Mouse (Mus musculus): ENCODE results near the gene Nadk2.
A peak's percentile ranks its signal among the peaks of the same experiment; 100 is the strongest.

The Nadk2 gene

DNA sequence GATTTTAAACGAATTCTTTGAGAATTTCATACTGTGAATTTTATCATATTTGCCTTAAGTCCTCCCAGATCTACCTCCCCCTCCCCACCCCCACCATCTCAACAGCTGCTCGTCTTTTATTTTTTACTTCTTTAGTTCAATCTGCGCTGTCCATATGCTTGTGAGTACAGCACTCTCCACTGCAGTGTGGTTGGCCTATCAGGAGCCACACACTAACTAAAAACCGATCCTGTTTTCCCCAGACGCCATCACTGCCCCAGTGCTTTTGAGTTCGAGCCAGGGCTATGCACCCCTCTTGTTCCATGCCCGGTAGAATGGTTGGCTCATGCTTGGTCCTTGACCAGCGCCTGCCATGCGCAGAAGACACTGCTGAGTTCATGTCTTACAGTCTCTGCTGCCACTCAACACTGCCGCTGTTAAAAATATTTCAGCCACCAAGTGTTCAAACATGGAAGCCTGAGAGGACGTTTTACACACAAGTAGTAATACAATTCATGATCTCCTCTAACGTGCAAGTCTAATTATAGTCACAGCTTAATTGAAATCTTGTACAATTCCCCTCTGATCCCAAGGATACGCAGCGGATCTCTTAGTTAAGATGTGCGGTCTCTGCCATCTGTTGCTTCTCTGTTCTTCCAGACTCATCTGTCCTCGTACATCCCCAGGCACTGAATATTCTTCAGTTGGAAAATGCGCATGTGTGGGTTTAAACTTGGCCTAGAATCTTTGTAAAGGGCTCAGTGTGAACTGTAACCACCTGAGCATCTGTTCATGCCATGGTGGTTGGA lies 17.0 kb downstream of the Nadk2 start:
- no peak for DNase-seq (ENCODE audit: low spot score in 2 of 2)

DNA sequence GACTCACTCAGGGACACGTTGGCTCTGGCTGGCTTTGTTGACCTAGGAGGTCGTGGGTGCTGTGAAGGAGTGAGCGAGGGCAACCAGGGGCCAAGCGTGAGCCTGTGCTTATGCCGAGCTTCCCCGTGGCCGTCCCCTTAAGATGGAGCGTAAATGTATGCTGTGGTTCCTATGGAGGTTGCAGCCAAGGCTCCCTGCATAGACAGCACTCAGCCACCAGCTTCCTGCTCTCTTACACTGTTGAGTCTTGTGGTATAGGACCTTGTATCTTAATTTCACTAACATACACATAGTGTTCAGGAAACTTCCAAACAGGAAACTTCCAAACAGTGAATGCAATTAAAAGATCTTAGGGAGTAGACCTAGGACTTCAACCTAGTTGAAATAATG lies 17.6 kb downstream of the Nadk2 start:
- no peak for DNase-seq (ENCODE audit: low spot score in 2 of 2)

DNA sequence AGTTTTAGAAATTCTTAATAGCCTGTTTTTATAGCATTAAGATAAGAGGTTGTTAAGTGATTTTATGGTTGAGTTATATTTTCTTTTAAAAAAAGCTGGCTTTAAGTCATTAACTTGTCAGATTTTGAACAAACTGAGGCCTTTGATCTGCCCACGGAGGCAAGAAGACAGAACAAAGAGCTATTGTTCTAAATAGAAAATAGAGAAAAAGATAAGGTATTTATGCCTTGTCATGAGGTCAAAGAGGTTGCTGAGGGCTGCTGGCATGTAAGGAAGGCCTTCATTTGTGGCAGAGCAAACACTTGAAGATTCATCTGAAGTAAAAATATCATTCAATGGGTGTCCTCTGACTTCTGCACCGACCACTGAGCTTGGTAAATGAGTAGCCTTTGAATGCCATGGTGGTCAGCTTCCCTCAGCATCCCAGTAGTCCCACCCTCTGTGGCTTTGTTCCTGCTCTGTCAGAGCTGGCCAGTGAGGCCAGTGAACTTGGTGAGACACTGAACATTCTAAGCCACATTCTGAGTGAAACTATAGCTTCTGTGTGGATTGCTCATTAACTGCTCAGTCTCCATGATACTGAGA lies 18.2 kb downstream of the Nadk2 start:
- no peak for DNase-seq (ENCODE audit: low spot score in 2 of 2)

DNA sequence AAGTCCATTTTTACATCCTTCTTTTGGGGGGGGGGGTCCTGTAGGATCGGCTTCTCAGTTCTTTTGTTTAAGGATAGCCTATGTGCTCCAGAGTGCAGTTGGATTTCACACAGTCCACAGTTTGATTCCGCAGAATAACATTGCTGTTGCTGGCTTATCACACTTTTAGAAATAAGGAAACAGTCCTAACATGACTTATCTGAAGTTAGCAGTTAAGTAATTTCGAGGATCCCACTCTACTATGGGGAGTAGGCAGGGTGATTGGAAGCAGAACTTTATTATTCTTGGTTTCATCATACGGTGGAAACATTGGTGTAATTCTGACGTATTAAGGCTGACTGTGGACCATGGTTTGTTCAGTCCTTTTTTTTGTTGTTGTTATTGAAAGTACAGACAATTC lies 19.6 kb downstream of the Nadk2 start:
- no peak for DNase-seq (ENCODE audit: low spot score in 2 of 2)

DNA sequence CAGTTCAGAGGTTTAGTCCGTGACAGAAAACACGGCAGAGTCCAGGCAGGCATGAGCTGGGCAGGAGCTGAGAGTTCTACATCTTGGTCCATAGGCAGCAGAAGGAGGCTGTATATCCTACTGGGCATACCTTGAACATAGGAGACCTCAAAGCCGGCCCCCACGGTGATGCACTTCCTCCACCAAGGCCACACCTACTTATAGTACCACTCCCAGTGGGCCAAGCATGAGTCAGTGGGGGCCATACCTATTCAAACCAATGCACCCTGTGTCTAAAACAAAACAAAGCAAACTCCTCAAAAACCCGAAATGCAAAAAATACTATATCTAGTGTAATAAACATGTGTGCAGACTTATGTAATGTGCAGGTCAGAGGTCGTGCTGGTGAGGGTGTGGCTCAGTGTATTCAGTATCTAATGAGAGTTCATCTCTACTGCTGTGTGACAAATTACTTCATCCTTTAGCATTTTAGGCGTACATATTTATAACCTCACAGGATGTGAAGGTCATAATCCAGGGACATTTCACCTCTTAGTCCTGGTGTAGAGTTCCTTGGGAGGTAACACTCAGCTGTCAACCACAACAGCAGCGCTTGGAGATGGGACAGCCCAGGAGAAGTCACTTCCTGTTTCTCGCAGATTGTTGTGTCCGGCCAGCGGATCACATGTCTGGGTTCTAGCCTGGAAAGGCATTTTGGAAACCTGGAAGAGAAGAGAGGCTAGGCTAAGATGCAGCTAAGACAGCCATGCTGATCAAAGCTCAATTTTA lies 22.7 kb downstream of the Nadk2 start:
- no peak for DNase-seq (ENCODE audit: low spot score in 2 of 2)

DNA sequence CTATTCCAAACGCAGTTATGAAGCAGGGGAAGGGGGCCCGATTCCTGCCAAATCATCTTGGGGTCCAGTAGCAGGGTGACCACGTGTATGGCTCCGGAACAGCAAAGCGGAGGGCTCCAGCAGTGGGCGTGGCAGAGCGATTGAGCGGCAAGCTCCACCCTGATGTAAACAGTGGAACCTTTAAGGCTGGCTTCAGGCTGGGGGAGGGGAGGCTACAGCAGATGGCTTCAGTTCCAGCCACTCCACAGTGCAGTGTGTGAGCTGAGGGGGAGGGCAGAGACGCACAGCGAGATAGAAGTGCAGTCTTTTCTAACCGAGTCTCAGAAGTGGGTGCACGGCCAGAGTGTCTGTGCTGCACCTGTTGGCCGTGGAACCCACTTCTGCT lies 23.3 kb downstream of the Nadk2 start:
- no peak for DNase-seq (ENCODE audit: low spot score in 2 of 2)

DNA sequence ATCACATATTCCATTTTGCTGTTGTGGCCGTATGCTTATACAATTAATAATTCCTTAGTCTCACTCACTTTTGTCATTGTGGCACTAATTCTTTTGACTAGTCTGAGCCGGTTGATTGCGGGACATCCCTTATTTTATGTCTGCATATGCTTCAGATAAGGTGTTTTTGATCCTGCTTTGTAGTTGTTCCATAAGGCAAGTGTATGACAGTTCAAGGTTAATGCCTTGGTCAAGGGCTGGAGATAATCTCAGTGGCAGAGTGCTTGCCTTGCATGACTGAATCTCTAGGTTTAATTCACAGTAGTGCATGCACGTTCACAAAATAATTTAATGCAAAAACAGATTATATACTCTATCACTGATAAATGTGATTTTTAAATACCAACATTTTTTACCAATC lies 25.8 kb downstream of the Nadk2 start:
- DNase-seq (ENCODE audit: low spot score in 2 of 2): no peak

DNA sequence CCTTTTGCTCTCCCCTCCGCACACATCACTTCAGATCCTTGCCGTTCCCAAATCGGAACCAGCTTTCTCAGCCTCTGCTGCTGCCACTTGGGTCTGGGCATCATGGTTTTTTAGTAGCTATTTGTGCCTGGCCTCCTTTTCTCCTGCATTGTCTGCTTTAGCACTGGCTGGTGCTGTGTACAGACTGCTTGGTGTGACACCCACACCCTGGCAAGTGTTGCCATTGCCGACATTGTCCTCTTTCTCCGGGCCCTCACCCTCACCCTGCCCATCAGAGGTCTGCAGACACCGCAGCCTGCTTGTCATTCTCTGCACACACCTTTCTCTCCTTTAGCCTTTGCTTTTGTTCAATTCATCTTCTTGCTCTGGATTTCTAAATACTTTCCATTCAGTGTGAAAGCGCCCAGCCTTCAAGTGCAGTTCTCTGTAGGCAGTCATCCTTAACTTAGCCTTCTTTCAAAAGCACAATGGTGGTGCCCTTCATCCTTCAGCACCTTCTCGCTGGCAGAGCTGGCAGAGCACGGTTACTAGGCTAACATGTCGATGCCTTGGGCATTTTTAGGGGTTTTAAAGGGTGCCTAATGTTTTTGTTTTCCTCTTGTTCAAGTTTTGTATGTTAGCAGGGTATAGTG lies 29.5 kb downstream of the Nadk2 start:
- DNase-seq (ENCODE audit: low spot score in 2 of 2): no peak

DNA sequence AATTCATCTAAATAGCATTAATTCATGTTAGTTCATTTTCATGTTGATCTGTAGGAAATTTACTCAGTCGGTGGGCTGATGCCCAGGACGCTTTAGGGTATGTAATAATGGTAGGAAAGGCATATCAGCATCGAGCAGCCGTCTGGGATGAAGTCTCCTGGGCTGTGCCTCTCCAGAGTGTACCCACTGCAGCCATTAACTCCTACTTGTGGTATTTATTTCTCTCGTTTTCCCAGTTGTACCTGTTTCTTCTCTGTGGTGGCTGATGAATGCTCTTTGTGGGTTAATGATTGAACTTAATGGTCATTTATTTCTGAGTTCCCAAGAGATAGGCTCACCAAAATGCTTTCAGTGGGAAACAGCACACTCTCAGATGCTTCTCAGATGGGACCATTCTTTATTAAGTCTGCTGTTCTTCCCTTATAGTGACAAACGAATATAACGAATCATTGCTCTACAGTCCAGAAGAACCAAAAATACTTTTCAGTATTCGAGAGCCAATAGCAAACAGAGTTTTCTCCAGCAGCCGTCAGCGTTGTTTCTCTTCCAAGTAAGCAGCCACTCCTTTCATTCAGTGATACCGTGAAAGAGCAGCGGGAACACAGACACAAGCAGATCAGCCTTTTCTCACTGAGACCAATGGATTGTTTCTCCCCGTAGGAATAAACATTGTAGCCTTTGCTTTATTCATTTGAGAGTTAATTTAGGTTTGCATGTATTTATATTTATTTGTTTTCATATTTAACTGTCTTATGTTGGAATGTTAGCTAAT lies 35.4 kb downstream of the Nadk2 start:
- no peak for DNase-seq (ENCODE audit: low spot score in 2 of 2)

DNA sequence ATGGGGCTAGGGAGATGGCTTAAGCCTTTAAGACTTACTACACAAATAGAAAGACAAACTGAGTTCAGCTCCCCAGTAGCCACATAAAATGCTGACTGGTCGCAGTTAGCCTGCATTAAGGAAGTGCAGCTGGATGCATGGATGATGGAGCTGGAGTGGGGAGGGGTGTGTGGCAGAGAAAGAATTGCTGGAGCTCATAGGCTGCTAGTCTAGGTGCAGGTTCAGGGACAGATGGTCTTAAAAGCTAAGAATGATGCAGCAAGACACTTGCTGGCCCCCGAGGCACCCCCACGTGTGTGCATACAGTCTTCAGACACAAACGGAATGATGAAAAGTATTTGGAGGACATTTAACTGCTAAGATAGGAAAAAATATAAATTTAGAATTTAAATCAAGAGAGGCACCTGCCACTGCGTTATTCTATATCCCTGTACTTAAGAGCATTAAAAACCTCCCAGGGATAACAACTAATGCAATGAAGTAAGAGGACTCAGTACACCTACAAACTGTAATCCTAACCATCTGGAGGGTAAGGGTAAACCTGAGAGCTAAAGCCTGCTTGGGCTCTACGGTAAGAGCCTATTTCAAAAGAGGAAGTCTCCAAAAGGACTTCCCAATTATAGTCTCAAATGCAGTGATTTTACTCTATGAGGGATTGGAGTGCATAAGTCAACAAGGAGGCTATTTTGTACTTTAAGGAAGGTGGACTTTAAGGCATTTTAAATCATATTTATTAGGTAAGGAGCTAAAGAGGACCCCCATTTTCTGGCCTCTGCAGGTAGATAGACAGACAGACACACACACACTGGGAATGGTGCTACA lies 39.7 kb downstream of the Nadk2 start:
- no peak for DNase-seq (ENCODE audit: low spot score in 2 of 2)

DNA sequence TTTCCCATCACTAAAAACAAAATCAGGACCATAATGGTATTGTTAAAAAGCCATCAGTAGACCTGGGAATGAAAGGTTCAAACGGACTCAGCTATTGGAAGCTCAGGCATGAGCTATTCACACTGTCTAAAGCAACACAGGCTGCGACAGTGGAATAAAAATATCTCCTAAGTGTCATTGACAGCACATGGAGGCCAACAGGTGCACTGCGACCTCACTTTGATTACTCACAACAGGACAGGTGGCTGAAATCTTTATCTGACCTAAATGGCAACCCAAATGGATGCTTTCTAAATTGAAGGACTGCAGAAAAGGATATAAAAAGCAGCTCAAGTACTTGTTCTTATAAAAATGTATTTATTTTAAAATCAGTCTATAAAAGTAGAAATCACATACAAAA lies 40.6 kb downstream of the Nadk2 start:
- DNase-seq (ENCODE audit: low spot score in 2 of 2): no peak

DNA sequence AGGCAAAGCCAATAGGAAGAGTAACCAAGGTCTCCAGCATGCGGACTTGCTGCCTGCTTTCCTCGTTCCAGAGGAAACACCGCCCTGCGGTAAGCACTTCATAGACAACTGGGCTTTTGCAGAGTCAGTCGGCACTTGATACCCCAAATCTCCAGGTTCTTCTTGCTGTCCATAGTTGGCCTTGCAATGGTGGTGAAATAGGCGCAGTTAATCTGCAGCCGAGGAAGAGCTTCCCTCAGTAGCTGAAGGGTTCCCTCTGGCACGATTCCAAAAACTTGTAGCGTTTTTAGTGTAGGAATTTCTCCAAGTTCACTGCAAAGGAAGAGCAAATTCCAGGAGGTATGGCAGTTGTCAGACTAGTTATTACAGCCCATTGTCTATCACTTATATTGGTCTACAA lies 42.5 kb downstream of the Nadk2 start:
- no peak for DNase-seq (ENCODE audit: low spot score in 2 of 2)

DNA sequence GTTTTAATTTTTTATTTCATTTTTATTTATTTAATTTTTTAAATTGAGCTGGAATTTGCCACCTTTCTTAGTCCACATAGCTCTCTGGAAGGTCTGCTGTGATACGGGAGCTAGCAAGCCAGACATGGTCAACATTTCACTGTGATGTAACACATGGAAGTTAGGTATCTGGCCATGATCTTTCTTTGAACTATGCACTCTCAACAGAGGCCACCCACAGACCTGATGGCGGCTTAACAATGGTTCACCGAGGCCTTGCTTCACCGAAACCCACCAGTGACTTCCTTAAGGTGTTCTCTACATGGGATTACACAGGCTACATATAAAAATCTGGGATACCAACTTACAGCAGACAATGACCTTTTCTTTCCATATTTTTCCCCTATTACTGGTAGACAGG lies 43.1 kb downstream of the Nadk2 start:
- no peak for DNase-seq (ENCODE audit: low spot score in 2 of 2)

DNA sequence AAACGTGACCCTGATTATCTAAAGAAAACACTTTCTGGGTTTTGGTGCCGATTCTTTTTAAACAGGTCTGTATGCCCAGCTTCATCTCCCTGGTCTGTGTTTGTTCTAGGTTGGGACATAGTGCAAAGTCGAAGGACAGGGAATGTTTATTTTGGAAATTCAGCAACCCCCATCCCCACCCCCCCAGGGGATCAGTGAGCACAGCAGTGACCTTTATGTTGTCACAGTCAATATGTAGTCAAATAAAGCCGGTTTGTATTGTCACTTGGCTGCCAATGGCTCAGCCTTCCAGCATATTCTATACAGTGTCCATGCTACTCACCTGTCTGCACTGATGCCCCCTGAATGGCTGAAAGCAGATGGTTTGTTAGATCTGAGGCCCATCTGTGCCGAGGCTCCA lies 43.5 kb downstream of the Nadk2 start:
- DNase-seq (ENCODE audit: low spot score in 2 of 2): no peak

DNA sequence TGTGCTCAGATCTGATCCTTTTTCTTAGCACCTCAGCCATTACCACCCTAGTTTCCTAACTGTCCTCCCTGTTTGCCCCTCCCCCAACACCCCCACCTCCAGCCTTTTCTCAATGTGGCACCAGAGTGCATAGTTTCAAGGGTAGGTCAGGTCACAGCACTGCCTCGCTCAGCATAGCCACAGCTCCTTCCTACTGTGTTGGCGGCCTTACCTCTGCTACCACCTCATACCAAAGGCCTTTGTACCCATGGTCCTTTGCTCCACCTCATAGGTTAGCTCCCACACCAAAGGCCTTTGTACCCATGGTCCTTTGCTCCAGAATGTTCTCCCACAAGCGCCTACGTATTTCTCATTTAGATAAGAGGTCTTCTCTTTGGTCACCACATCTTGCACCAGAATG lies 47.8 kb downstream of the Nadk2 start:
- no peak for DNase-seq (ENCODE audit: low spot score in 2 of 2)

DNA sequence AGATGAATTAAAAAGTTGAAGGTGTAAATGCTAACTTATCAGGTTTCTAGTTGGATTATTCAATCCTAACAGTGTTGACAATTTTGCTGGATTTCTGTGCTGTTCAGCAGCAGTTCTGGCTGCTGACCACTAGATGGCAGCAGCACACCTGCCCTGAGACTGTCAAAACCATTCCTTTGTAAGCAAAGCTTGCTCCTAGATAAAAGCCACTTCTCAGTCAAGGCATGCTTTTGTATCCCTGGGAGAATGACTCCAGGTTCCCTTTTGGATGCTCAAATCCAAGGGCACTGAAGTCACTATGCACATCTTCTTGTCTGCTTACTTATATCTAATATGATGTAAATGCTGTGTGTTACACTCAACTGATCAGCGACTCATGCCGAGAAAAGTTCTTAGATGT lies 49.0 kb downstream of the Nadk2 start:
- peak in 1 of 2 experiments; percentile 25 for DNase-seq (ENCODE audit: low spot score in 2 of 2)

DNA sequence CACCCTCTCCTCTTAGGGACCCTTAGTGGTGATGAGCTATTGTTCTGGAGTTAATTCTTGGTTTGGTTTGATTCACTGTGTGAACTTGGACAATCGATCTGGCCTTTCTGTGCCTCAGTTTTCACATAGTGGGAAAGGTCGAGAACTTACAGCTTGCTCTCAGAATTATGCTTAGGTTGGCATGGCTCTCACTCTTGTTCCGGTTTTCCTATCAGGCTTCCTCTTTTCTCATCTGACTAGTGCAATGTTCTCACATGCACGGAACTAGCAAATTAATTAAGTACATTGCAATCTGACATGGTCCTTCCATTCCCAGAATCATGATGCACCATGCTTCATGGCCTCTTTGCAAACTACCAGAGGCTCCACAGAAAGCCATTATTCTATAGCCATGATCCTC lies 51.9 kb downstream of the Nadk2 start:
- DNase-seq (ENCODE audit: low spot score in 2 of 2): no peak

DNA sequence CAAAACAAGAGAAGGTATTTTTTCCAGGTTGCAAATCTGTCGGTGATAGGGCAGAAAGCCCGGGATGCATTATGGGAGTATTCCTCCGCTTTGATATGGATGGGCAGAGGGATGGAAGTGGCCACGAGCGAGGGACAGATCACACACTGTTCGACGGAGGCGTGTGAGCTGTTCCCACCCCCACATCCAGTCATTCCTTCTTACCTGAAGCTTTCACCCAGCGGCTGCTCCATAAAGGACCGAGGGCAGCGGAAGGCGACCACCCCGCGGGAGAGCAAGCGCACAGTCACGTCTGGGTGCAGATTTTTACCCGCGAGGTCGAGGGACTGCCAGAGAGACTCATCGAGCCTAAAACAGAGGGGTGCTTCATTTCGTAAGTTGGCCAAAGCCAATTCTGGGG lies 53.8 kb downstream of the Nadk2 start:
- DNase-seq (ENCODE audit: low spot score in 2 of 2): no peak

DNA sequence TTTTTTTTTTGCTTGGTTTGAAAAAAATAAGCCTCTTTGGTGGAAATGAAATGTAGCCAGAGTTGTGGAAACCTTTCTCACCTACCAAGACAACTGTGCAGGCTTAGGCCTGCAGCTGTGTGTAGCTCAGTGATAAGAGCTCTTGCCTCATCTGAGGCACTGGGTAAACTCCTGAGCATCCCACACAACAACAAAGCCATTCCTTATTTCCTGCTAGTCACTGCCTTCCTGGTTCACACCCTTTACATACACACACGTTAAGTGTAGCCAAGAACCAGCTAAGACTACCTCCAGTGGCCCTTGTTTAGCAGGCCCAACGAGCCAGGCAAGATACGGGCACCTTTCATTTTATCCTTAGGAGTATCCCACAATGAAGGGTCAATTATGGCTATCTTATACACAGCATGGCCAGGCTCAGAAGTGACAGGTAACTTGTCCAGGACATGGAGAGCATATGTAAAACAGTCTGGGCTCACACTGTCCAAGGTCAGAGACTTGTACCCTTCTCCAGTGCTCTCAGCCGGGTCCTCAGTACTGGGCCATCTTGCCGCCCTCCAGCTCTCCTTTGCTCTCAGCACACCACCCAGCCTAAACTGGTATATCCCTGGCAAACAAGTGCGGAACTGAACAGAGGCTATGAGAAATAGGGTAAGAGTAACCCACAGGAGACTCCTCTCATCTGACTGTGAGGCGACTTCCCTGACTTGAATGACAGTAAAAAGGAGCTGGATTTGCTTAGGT lies 56.2 kb downstream of the Nadk2 start:
- DNase-seq (ENCODE audit: low spot score in 2 of 2): no peak

DNA sequence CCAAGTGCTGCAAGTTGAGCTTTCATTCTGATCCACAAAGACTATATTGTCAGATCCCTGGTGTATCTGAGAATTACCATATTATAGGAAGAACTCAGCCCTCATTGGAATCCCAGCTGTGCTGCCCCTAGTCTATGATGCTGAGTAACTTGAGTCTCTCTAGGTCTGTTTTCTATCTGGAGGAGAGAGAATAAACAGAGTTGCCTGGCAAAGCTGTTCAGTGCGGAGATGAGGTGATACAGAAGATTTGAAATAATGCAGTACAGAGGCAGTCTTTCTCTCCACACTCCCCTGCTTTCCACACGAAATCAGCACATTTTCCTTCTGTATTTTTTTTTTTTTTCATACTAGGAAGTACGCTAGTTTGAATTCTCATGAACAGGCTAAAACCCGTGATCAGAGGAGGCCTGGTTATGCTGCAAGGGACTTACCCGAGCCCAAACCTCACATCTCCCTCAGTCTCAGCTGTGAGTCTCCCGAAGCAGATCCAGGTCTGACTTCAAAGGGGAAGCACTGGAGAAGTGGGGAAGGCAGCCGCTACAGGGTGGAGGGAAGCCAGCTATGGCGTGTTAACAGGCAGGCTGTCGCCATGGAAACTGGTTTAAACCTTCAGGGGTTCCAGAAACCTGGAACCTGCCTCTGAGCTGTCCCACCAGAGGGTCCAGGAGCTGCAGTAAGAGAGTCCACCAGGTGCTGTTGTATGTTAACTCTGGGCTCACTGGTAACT lies 59.9 kb downstream of the Nadk2 start:
- DNase-seq (ENCODE audit: low spot score in 2 of 2): no peak
